Mouse (Mus musculus): ENCODE results near the gene Gm10770. TPM values are rescaled to one million over a fixed set of nuclear protein-coding genes. Genes with fewer than 3 reads are reported as not detected.
"Not testable (repeated sequence)": the region's sequence is repeated elsewhere in the genome, so short reads cannot be mapped to it uniquely, and the experiment has no call there.

Gm10770 gene
- polyA plus RNA-seq, 1 experiment from 2014 or later, result not detected

- Histone ChIP-seq H3K27ac (ENCODE audit: low read length) (no peak overlapping the region), H3K36me3 (ENCODE audit: insufficient read depth, low read length) (no peaks in the 10 kb centered on the region), H3K9ac (replicated peaks; ENCODE audit: low read depth) (no peak overlapping the region), H3K4me3 (ENCODE audit: low read depth, low read length) (no peak overlapping the region), H3K9me3 (ENCODE audit: low read length) (no peaks in the 10 kb centered on the region), H3K4me1 (ENCODE audit: insufficient read depth, low read depth, low read length) (no peaks in the 10 kb centered on the region), H3K27me3 (replicated peaks; ENCODE audit: insufficient read depth, low read length) (no peaks in the 10 kb centered on the region), H3K4me2 (replicated peaks; ENCODE audit: low read depth, low read length) (no peak overlapping the region)
- no peak for TF ChIP-seq CTCF (IDR thresholded peaks at IDR 0.05)
- TF ChIP-seq EP300 (IDR thresholded peaks at IDR 0.05), result no peak
- no peak for DNase-seq (ENCODE audit: low spot score)
- ATAC-seq, result no peak
Measured at GRCm38 (mm10) chr2:150166703-150167102, 12.8 kb downstream of the Gm10770 start.

- peak; percentile 97 for DNase-seq (ENCODE audit: low spot score)
- peak within 1 kb of the TSS; percentile 68 for H3K4me3 ChIP-seq (ENCODE audit: low read depth, low read length)
- WGBS, result under 1% methylated on average over 13 of the region's 13 CpGs
Measured at GRCm38 (mm10) chr2:150136435-150136897, 43.0 kb downstream of the Gm10770 start, which contains the start of gene Zfp120. TSS of gene Zfp120 (minus strand) at chr2:150136708.

GRCm38 (mm10) chr2:150132773-150133172 is 46.7 kb downstream of the Gm10770 start:
- no peak overlapping the region for H3K27ac ChIP-seq (ENCODE audit: low read length)
- H3K4me3 ChIP-seq (ENCODE audit: low read depth, low read length), result no peak overlapping the region
- DNase-seq (ENCODE audit: low spot score), result no peak
- ATAC-seq, result no peak
- H3K27me3 ChIP-seq (replicated peaks; ENCODE audit: insufficient read depth, low read length), result no peaks in the 10 kb centered on the region
- H3K4me1 ChIP-seq (ENCODE audit: insufficient read depth, low read depth, low read length), result peaks cover 2% of the 10 kb centered on the region; the same call in 1 of the 2 replicates
- no peak overlapping the region for H3K9ac ChIP-seq (replicated peaks; ENCODE audit: low read depth)
- no peaks in the 10 kb centered on the region for H3K9me3 ChIP-seq (ENCODE audit: low read length)
- TF ChIP-seq EP300 (IDR thresholded peaks at IDR 0.05) (no peak), CTCF (IDR thresholded peaks at IDR 0.05) (no peak)
- no peak overlapping the region for H3K4me2 ChIP-seq (replicated peaks; ENCODE audit: low read depth, low read length)
- 82% methylated on average over 2 of the region's 2 CpGs for WGBS
- no peaks in the 10 kb centered on the region for H3K36me3 ChIP-seq (ENCODE audit: insufficient read depth, low read length)

More at GRCm38 (mm10) chr2:150136435-150136897, 43.0 kb downstream of the Gm10770 start, which contains the start of gene Zfp120:
- Histone ChIP-seq H3K36me3 (ENCODE audit: insufficient read depth, low read length) (no peaks in the 10 kb centered on the region), H3K4me2 (replicated peaks; ENCODE audit: low read depth, low read length) (peak within 1 kb of the TSS; percentile 58), H3K27ac (ENCODE audit: low read length) (peak within 1 kb of the TSS; percentile 85), H3K9ac (replicated peaks; ENCODE audit: low read depth) (peak within 1 kb of the TSS; percentile 68), H3K4me1 (ENCODE audit: insufficient read depth, low read depth, low read length) (peaks cover 2% of the 10 kb centered on the region; the same call in 1 of the 2 replicates), H3K9me3 (ENCODE audit: low read length) (no peaks in the 10 kb centered on the region), H3K27me3 (replicated peaks; ENCODE audit: insufficient read depth, low read length) (no peaks in the 10 kb centered on the region)
- TF ChIP-seq EP300 (IDR thresholded peaks at IDR 0.05) (no peak), CTCF (IDR thresholded peaks at IDR 0.05) (0 out of 2 replicates have a peak, but pooled peaks have one; percentile 7)
- ATAC-seq, result peak; percentile 100

- not testable (repeated sequence) for H3K36me3 ChIP-seq (ENCODE audit: insufficient read depth, low read length); H3K27me3 ChIP-seq (replicated peaks; ENCODE audit: insufficient read depth, low read length); H3K9ac ChIP-seq (replicated peaks; ENCODE audit: low read depth); H3K4me1 ChIP-seq (ENCODE audit: insufficient read depth, low read depth, low read length); H3K9me3 ChIP-seq (ENCODE audit: low read length); DNase-seq (ENCODE audit: low spot score); H3K4me2 ChIP-seq (replicated peaks; ENCODE audit: low read depth, low read length); ATAC-seq; H3K4me3 ChIP-seq (ENCODE audit: low read depth, low read length); H3K27ac ChIP-seq (ENCODE audit: low read length)
- 42% methylated on average over 1 of the region's 1 CpGs for WGBS
Measured at GRCm38 (mm10) chr2:150132002-150132401, 47.5 kb downstream of the Gm10770 start.

Other genes starting within 250 kb of the Gm10770 start
- gene Zfp120, start 43.0 kb downstream of the Gm10770 start, polyA plus RNA-seq (2015; fragmentation: Nextera tagmentation; extraction: Ambion mirVana), result 7.7 and 8.2 TPM in 2 replicates
- not detected in 2 replicates for gene Gm14139, start 2.1 kb upstream of the Gm10770 start, polyA plus RNA-seq (2015; fragmentation: Nextera tagmentation; extraction: Ambion mirVana)
- gene Zfp937, start 38.4 kb upstream of the Gm10770 start, polyA plus RNA-seq (2015; fragmentation: Nextera tagmentation; extraction: Ambion mirVana), result 3.6 and 3.9 TPM in 2 replicates
- 1.6 and 1.8 TPM in 2 replicates for gene Gm21994, start 75.9 kb upstream of the Gm10770 start, polyA plus RNA-seq (2015; fragmentation: Nextera tagmentation; extraction: Ambion mirVana)
- not detected in 2 replicates for gene Gm14124, start 77.8 kb upstream of the Gm10770 start, polyA plus RNA-seq (2015; fragmentation: Nextera tagmentation; extraction: Ambion mirVana)
- gene Gm10130, start 144.0 kb upstream of the Gm10770 start, polyA plus RNA-seq (2015; fragmentation: Nextera tagmentation; extraction: Ambion mirVana), result 1.6 TPM in 1 of 2 replicates, not detected in the other
- 4.3 TPM in 2 replicates for gene 3300002I08Rik, start 183.1 kb upstream of the Gm10770 start, polyA plus RNA-seq (2015; fragmentation: Nextera tagmentation; extraction: Ambion mirVana)

Measured in lung, postnatal 0 days (tissue).